Mouse (Mus musculus): Measurements from ENCODE around the gene Grm4.

GRCm38 (mm10) chr17:27466620-27467019 is 54.6 kb downstream of the Grm4 start:
- no peak for TF ChIP-seq CTCF (IDR thresholded peaks at IDR 0.05; ENCODE audit: extremely low read depth, insufficient read depth, low read length)
- no peak for TF ChIP-seq POLR2A (IDR thresholded peaks at IDR 0.05; ENCODE audit: extremely low read depth, insufficient read depth, low read length)
